Mouse (Mus musculus) cerebellum, adult 2 months (tissue): ENCODE measurements around the gene Med29.

Experiments used
- CTCF ChIP-seq: fragments of 200-500 bp; IDR thresholded peaks from 2 replicates; pipeline ENCODE4 v1.5.1; 2011; ENCODE audit warnings: low read depth, mild to moderate bottlenecking, control low read depth, low read length, moderate library complexity, borderline replicate concordance; ENCODE audit not compliant: insufficient read depth
- POLR2A ChIP-seq: fragments of 200-500 bp; IDR thresholded peaks from 2 replicates; pipeline ENCODE4 v1.6.1; 2011; ENCODE audit warnings: low read length, control low read depth, borderline replicate concordance; ENCODE audit not compliant: insufficient read depth

GRCm38 (mm10) chr7:28412826-28413225 lies 20.3 kb upstream of the Med29 start:
- no peak for TF ChIP-seq CTCF
- no peak for TF ChIP-seq POLR2A
